Mouse (Mus musculus) spleen, adult 2 months (tissue): ENCODE measurements at regions not wholly inside any gene's neighbourhood (a gene's known extent, or its start where the extent isn't known, plus 50 kb on each side); places are given as distances from the start of the nearest gene placed in this dataset.

Experiments
- DNase-seq, 2 experiments: peaks; one replicate each; pipeline versions ENCODE4 v3.0.0 to v3.0.0-alpha.2; 2012 to 2021; ENCODE audit warnings: low spot score in 2 of 2, low read depth in 1 of 2
- H3K27ac ChIP-seq: fragments of 200-500 bp; 2 replicates; pipeline ENCODE4 v1.5.1; 2012; ENCODE audit warnings: low read length, inconsistent platforms; ENCODE audit not compliant: insufficient read depth
- H3K27me3 ChIP-seq: fragments of 200-500 bp; 2 replicates; pipeline ENCODE4 v1.6.1; 2012; ENCODE audit warnings: mild to moderate bottlenecking, moderate library complexity, low read length, inconsistent platforms; ENCODE audit not compliant: control insufficient read depth, insufficient read depth
- H3K36me3 ChIP-seq: fragments of 200-500 bp; 2 replicates; pipeline ENCODE4 v1.6.1; 2012; ENCODE audit warnings: mild to moderate bottlenecking, low read length, inconsistent platforms; ENCODE audit not compliant: control insufficient read depth, insufficient read depth
- H3K4me1 ChIP-seq: fragments of 200-500 bp; 2 replicates; pipeline ENCODE4 v1.6.1; 2011; ENCODE audit warnings: inconsistent platforms; ENCODE audit not compliant: control insufficient read depth, insufficient read depth, insufficient read length
- H3K4me3 ChIP-seq: fragments of 200-500 bp; 2 replicates; pipeline ENCODE4 v1.5.1; 2011; ENCODE audit warnings: mild to moderate bottlenecking, inconsistent platforms; ENCODE audit not compliant: insufficient read depth, insufficient read length; ENCODE audit errors: extremely low read depth
- CTCF ChIP-seq: fragments of 200-500 bp; IDR thresholded peaks from 2 replicates; pipeline ENCODE4 v1.5.1; 2011; ENCODE audit warnings: mild to moderate bottlenecking, inconsistent platforms; ENCODE audit not compliant: insufficient read depth, insufficient read length, insufficient replicate concordance; ENCODE audit errors: extremely low read depth
- POLR2A ChIP-seq: fragments of 200-500 bp; IDR thresholded peaks from 2 replicates; pipeline ENCODE4 v1.6.1; 2011; ENCODE audit warnings: low read depth, low read length, inconsistent platforms
- WGBS: fragments of 180-500 bp; shearing (Covaris S2); methylation state at CpG from one replicate; pipeline ENCODE4 v1.1.7; 2018; 5-methylcytosine and 5-hydroxymethylcytosine counted together

GRCm38 (mm10) chr4:62856406-62856805 lies 109.0 kb upstream of the Zfp618 start:
- Histone ChIP-seq H3K36me3 (no peaks in the 10 kb centered on the region), H3K4me3 (no peak overlapping the region), H3K27ac (no peak overlapping the region), H3K4me1 (no peaks in the 10 kb centered on the region), H3K27me3 (no peaks in the 10 kb centered on the region)
- DNase-seq = no peak
- WGBS = 83% methylated on average over 3 of the region's 3 CpGs
- TF ChIP-seq POLR2A = no peak
- TF ChIP-seq CTCF = no peak

- no peak for DNase-seq
- TF ChIP-seq POLR2A (no peak), CTCF (no peak)
- Histone ChIP-seq H3K27me3 (no peaks in the 10 kb centered on the region), H3K27ac (no peak overlapping the region), H3K4me3 (no peak overlapping the region), H3K36me3 (no peaks in the 10 kb centered on the region), H3K4me1 (no peaks in the 10 kb centered on the region)
- 83% methylated on average over 3 of the region's 3 CpGs for WGBS
Measured at GRCm38 (mm10) chr4:62862756-62863155, 102.6 kb upstream of the Zfp618 start.

GRCm38 (mm10) chr4:62870391-62870983 lies 94.9 kb upstream of the Zfp618 start:
- WGBS = 70% methylated on average over 14 of the region's 14 CpGs
- TF ChIP-seq POLR2A (no peak), CTCF (no peak)
- H3K4me1 ChIP-seq = no peaks in the 10 kb centered on the region
- no peaks in the 10 kb centered on the region for H3K27me3 ChIP-seq
- no peak overlapping the region for H3K27ac ChIP-seq
- no peak overlapping the region for H3K4me3 ChIP-seq
- DNase-seq = no peak
- H3K36me3 ChIP-seq = no peaks in the 10 kb centered on the region

GRCm38 (mm10) chr4:62872562-62872961 lies 92.8 kb upstream of the Zfp618 start:
- Histone ChIP-seq H3K36me3 (no peaks in the 10 kb centered on the region), H3K4me1 (no peaks in the 10 kb centered on the region), H3K27ac (no peak overlapping the region), H3K4me3 (no peak overlapping the region), H3K27me3 (no peaks in the 10 kb centered on the region)
- DNase-seq = no peak
- WGBS = 87% methylated on average over 10 of the region's 10 CpGs
- no peak for TF ChIP-seq CTCF
- no peak for TF ChIP-seq POLR2A

- H3K4me1 ChIP-seq = no peaks in the 10 kb centered on the region
- no peaks in the 10 kb centered on the region for H3K27me3 ChIP-seq
- H3K27ac ChIP-seq = no peak overlapping the region
- WGBS = 84% methylated on average over 12 of the region's 12 CpGs
- TF ChIP-seq POLR2A = no peak
- no peak for TF ChIP-seq CTCF
- no peak overlapping the region for H3K4me3 ChIP-seq
- no peaks in the 10 kb centered on the region for H3K36me3 ChIP-seq
- no peak for DNase-seq
Measured at GRCm38 (mm10) chr4:62873986-62874385, 91.4 kb upstream of the Zfp618 start.

- 81% methylated on average over 7 of the region's 7 CpGs for WGBS
- DNase-seq = no peak
- no peak for TF ChIP-seq CTCF
- no peak for TF ChIP-seq POLR2A
- Histone ChIP-seq H3K27ac (no peak overlapping the region), H3K4me1 (no peaks in the 10 kb centered on the region), H3K36me3 (no peaks in the 10 kb centered on the region), H3K4me3 (no peak overlapping the region), H3K27me3 (no peaks in the 10 kb centered on the region)
Measured at GRCm38 (mm10) chr4:62878063-62878462, 87.3 kb upstream of the Zfp618 start.

- TF ChIP-seq CTCF = no peak
- Histone ChIP-seq H3K36me3 (no peaks in the 10 kb centered on the region), H3K4me3 (no peak overlapping the region), H3K27ac (no peak overlapping the region), H3K4me1 (no peaks in the 10 kb centered on the region), H3K27me3 (no peaks in the 10 kb centered on the region)
- DNase-seq = no peak
- 86% methylated on average over 3 of the region's 3 CpGs for WGBS
Measured at GRCm38 (mm10) chr4:62878927-62879326, 86.4 kb upstream of the Zfp618 start.

- Histone ChIP-seq H3K27ac (no peak overlapping the region), H3K4me1 (no peaks in the 10 kb centered on the region), H3K36me3 (no peaks in the 10 kb centered on the region), H3K27me3 (no peaks in the 10 kb centered on the region), H3K4me3 (no peak overlapping the region)
- TF ChIP-seq CTCF = no peak
- TF ChIP-seq POLR2A = no peak
- WGBS = 85% methylated on average over 11 of the region's 11 CpGs
- no peak for DNase-seq
Measured at GRCm38 (mm10) chr4:62881824-62882223, 83.5 kb upstream of the Zfp618 start.
